ENCODE assay signal across 10 mouse cellular contexts in the genomic region with DNA sequence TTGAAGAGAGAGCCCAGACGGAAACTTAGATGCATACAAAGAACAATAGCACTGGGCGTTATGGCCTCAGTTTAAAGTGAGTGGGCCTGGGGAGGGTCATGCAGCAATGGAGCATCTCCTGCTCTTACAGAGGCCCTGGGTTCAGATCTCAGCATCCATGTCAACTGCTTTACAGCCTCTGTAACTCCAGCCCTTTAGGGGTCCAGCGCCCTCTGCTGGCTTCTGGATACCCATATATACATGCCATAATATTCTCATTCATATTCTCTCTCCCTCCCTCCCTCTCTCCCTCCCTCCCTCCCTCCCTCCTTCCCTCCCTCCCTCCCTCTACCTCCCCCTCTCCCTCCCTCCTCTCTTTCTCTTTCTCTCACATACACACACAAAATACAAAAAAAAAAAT. TPM values are rescaled to one million over a fixed set of nuclear protein-coding genes. Genes with fewer than 3 reads are reported as not detected.
DNase-seq lines count a peak whose midpoint lies in the region; ATAC-seq and TF ChIP-seq lines count a peak whose summit lies in the region.
"Had no signal": no experiment of that assay in that cellular context is flagged by ENCODE, and none has a peak within 500 bp of the region (broad histone marks: within the 10 kb centered on the region; RNA-seq: fewer than 3 reads in every experiment).

No protein-coding gene starts in this region.

- no peaks in the 10 kb centered on the region for H3K4me1 ChIP-seq in intestine, postnatal 0 days (replicated peaks; ENCODE audit: control insufficient read depth, insufficient read depth, low read length)
- 0 out of 2 replicates have a peak, but pooled peaks cover 6% of the 10 kb centered on the region for H3K4me1 ChIP-seq in intestine, embryonic 16.5 days (ENCODE audit: control insufficient read depth, insufficient read depth, low read length)
- H3K4me1 ChIP-seq in hindbrain, embryonic 16.5 days (ENCODE audit: control insufficient read depth, insufficient read depth, low read depth, low read length) = no peaks in the 10 kb centered on the region; the same call in 1 of the 2 replicates
- no peaks in the 10 kb centered on the region; the same call in 1 of the 2 replicates for H3K4me1 ChIP-seq in forebrain, embryonic 12.5 days

- TF ChIP-seq CTCF in intestine, postnatal 0 days (IDR thresholded peaks at IDR 0.05; ENCODE audit: low read depth) = peak; percentile 32; the same call in 1 of the 2 replicates

- WGBS in intestine, postnatal 0 days = 68% methylated on average over 3 of the region's 3 CpGs
- 76% methylated on average over 3 of the region's 3 CpGs for WGBS in intestine, embryonic 16.5 days
- WGBS in hindbrain, embryonic 16.5 days = 69% methylated on average over 3 of the region's 3 CpGs
- 61% methylated on average over 3 of the region's 3 CpGs for WGBS in forebrain, embryonic 12.5 days

- H3K4me2 ChIP-seq in intestine, postnatal 0 days (replicated peaks; ENCODE audit: low read depth) = no peak overlapping the region
- no peak overlapping the region for H3K4me2 ChIP-seq in intestine, embryonic 16.5 days (ENCODE audit: low read depth, low read length)
- H3K4me2 ChIP-seq in hindbrain, embryonic 16.5 days (ENCODE audit: low read length) = no peak overlapping the region
- H3K4me2 ChIP-seq in forebrain, embryonic 12.5 days = no peak overlapping the region
- H3K4me2 ChIP-seq: limb, embryonic 15.5 days had no signal

- H3K9ac ChIP-seq in intestine, postnatal 0 days (ENCODE audit: low read depth, low read length) = no peak overlapping the region
- H3K9ac ChIP-seq in intestine, embryonic 16.5 days (ENCODE audit: low read depth, low read length) = no peak overlapping the region
- no peak overlapping the region for H3K9ac ChIP-seq in hindbrain, embryonic 16.5 days (ENCODE audit: low read depth, low read length)
- H3K9ac ChIP-seq in forebrain, embryonic 12.5 days = no peak overlapping the region
- H3K9ac ChIP-seq: limb, embryonic 15.5 days had no signal

- H3K36me3 ChIP-seq in intestine, postnatal 0 days (ENCODE audit: control insufficient read depth, insufficient read depth) = no peaks in the 10 kb centered on the region
- H3K36me3 ChIP-seq in intestine, embryonic 16.5 days (ENCODE audit: control insufficient read depth, insufficient read depth, low read length) = no peaks in the 10 kb centered on the region
- H3K36me3 ChIP-seq in hindbrain, embryonic 16.5 days (ENCODE audit: control insufficient read depth, insufficient read depth, low read length) = no peaks in the 10 kb centered on the region
- no peaks in the 10 kb centered on the region for H3K36me3 ChIP-seq in forebrain, embryonic 12.5 days (replicated peaks)
- H3K36me3 ChIP-seq: limb, embryonic 15.5 days had no signal

- no peaks in the 10 kb centered on the region for H3K27me3 ChIP-seq in intestine, postnatal 0 days (replicated peaks; ENCODE audit: control insufficient read depth, insufficient read depth, low read length)
- no peaks in the 10 kb centered on the region for H3K27me3 ChIP-seq in intestine, embryonic 16.5 days (replicated peaks; ENCODE audit: control insufficient read depth, insufficient read depth, low read length)
- H3K27me3 ChIP-seq in hindbrain, embryonic 16.5 days (replicated peaks; ENCODE audit: control insufficient read depth, insufficient read depth, low read length) = no peaks in the 10 kb centered on the region
- H3K27me3 ChIP-seq in forebrain, embryonic 12.5 days = no peaks in the 10 kb centered on the region
- H3K27me3 ChIP-seq: limb, embryonic 15.5 days had no signal

- H3K9me3 ChIP-seq in intestine, postnatal 0 days (ENCODE audit: control insufficient read depth) = no peaks in the 10 kb centered on the region
- H3K9me3 ChIP-seq in intestine, embryonic 16.5 days (ENCODE audit: control insufficient read depth, low read length) = no peaks in the 10 kb centered on the region
- H3K9me3 ChIP-seq in hindbrain, embryonic 16.5 days (ENCODE audit: control insufficient read depth, low read length) = no peaks in the 10 kb centered on the region
- H3K9me3 ChIP-seq in forebrain, embryonic 12.5 days = no peaks in the 10 kb centered on the region
- H3K9me3 ChIP-seq: limb, embryonic 15.5 days had no signal

- no peak overlapping the region for H3K27ac ChIP-seq in intestine, postnatal 0 days (ENCODE audit: low read depth, low read length)
- H3K27ac ChIP-seq in intestine, embryonic 16.5 days (ENCODE audit: low read length) = no peak overlapping the region
- no peak overlapping the region for H3K27ac ChIP-seq in hindbrain, embryonic 16.5 days (ENCODE audit: low read depth, low read length)
- no peak overlapping the region for H3K27ac ChIP-seq in forebrain, embryonic 12.5 days
- H3K27ac ChIP-seq: limb, embryonic 15.5 days had no signal

- no peak overlapping the region for H3K4me3 ChIP-seq in intestine, postnatal 0 days (ENCODE audit: low read depth, low read length)
- H3K4me3 ChIP-seq in intestine, embryonic 16.5 days (ENCODE audit: low read length) = no peak overlapping the region
- no peak overlapping the region for H3K4me3 ChIP-seq in hindbrain, embryonic 16.5 days (ENCODE audit: low read length)
- no peak overlapping the region for H3K4me3 ChIP-seq in forebrain, embryonic 12.5 days (replicated peaks)
- H3K4me3 ChIP-seq: limb, embryonic 15.5 days; myocyte had no signal

- peak; percentile 49 to 59 for DNase-seq in B cell, adult 2 months
- DNase-seq in WW6 (ENCODE audit: low read depth, low spot score) = peak; percentile 14
- peak; percentile 46 for DNase-seq in naive thymus-derived CD4-positive, alpha-beta T cell, adult 2 months (ENCODE audit: low read depth)
- DNase-seq in layer of hippocampus, postnatal 10 days (ENCODE audit: low spot score in 2 of 2) = no peak

- no peak for ATAC-seq in intestine, postnatal 0 days
- no peak for ATAC-seq in intestine, embryonic 16.5 days
- no peak for ATAC-seq in hindbrain, embryonic 16.5 days
- no peak for ATAC-seq in forebrain, embryonic 12.5 days (ENCODE audit: low FRiP score)

RNA-seq across cellular contexts. Expression of gene Sertad2, which starts 49.0 kb away (rescaled TPM):
- 38.2 and 40.3 TPM in 2 replicates for polyA plus RNA-seq in intestine, postnatal 0 days (2015; fragmentation: Nextera tagmentation; extraction: Ambion mirVana)
- polyA plus RNA-seq in intestine, embryonic 16.5 days (2015; fragmentation: Nextera tagmentation; extraction: Ambion mirVana) = 41.3 and 43.2 TPM in 2 replicates
- polyA plus RNA-seq in hindbrain, embryonic 16.5 days (2015; fragmentation: Nextera tagmentation; extraction: Ambion mirVana) = 27.6 and 29.1 TPM in 2 replicates
- 10 to 100 TPM; 21.4 to 24.8 TPM for total RNA-seq in layer of hippocampus, postnatal 10 days (2021)
- polyA plus RNA-seq in forebrain, embryonic 12.5 days (2016; fragmentation: Nextera tagmentation; extraction: Ambion mirVana) = 33.5 and 37.5 TPM in 2 replicates

Comparison
In these comparisons a context has a peak if more than half of its experiments do, and no peak if none do; other contexts are left out.
1. DNase-seq: peak in B cell, adult 2 months (2 of 2), WW6 (single experiment) and naive thymus-derived CD4-positive, alpha-beta T cell, adult 2 months (single experiment); none in layer of hippocampus, postnatal 10 days (0 of 2).